Mouse (Mus musculus) midbrain, embryonic 13.5 days (tissue): ENCODE results near the gene Mettl16. TPM values are rescaled to one million over a fixed set of nuclear protein-coding genes. Genes with fewer than 3 reads are reported as not detected.
A peak's percentile ranks its signal among the peaks of the same experiment; 100 is the strongest.

ENCODE experiments used
- ATAC-seq: fragments of 200-750 bp; cut with Nextera tagmentation; 2 replicates; pipeline ENCODE4 v1.8.0; 2017; ENCODE audit warnings: mild to moderate bottlenecking, moderate TSS enrichment, moderate library complexity
- H3K27ac ChIP-seq: fragments of 300-500 bp; sonication (generic); 2 replicates; pipeline ENCODE4 v1.5.1; 2015; ENCODE audit warnings: inconsistent platforms, mild to moderate bottlenecking, moderate library complexity
- H3K27me3 ChIP-seq: fragments of 300-500 bp; sonication (generic); 2 replicates; pipeline ENCODE4 v1.6.1; 2015; ENCODE audit warnings: mild to moderate bottlenecking, inconsistent platforms
- H3K36me3 ChIP-seq: fragments of 300-500 bp; sonication (generic); 2 replicates; pipeline ENCODE4 v1.6.1; 2015; ENCODE audit warnings: mild to moderate bottlenecking, inconsistent platforms
- H3K4me1 ChIP-seq: fragments of 300-500 bp; sonication (generic); replicated peaks from 2 replicates; pipeline ENCODE4 v1.6.1; 2015; ENCODE audit warnings: inconsistent platforms
- H3K4me2 ChIP-seq: fragments of 300-500 bp; sonication (generic); replicated peaks from 2 replicates; pipeline ENCODE4 v1.6.1; 2015; ENCODE audit warnings: moderate library complexity, mild to moderate bottlenecking, inconsistent platforms
- H3K4me3 ChIP-seq: fragments of 300-500 bp; sonication (generic); replicated peaks from 2 replicates; pipeline ENCODE4 v1.5.1; 2015; ENCODE audit warnings: mild to moderate bottlenecking, inconsistent platforms
- H3K9ac ChIP-seq: fragments of 300-500 bp; sonication (generic); replicated peaks from 2 replicates; pipeline ENCODE4 v1.6.1; 2015; ENCODE audit warnings: mild to moderate bottlenecking, inconsistent platforms
- H3K9me3 ChIP-seq: fragments of 300-500 bp; sonication (generic); 2 replicates; pipeline ENCODE4 v1.6.1; 2016; ENCODE audit warnings: mild to moderate bottlenecking, inconsistent platforms
- WGBS: fragments of 180-500 bp; shearing (Covaris S2); methylation state at CpG from one replicate; pipeline ENCODE4 v1.1.7; 2015; 5-methylcytosine and 5-hydroxymethylcytosine counted together
- polyA plus RNA-seq: library from polyadenylated mRNA; unstranded; fragments of >200 nt; fragmentation: Nextera tagmentation; extraction: Ambion mirVana; gene quantifications from 2 replicates; pipeline ENCODE4 v1.2.1, GENCODE M21; 2015

The Mettl16 gene
- 55.2 and 56.4 TPM in 2 replicates for polyA plus RNA-seq

GRCm38 (mm10) chr11:74770595-74771207, at the start of gene Mettl16:
Gene Mettl16, plus strand, starts transcription at chr11:74770830.
- H3K4me3 ChIP-seq: peak within 1 kb of the TSS; percentile 78
- H3K36me3 ChIP-seq: peaks cover 22% of the 10 kb centered on the region
- peaks cover 20% of the 10 kb centered on the region for H3K4me1 ChIP-seq
- no peaks in the 10 kb centered on the region for H3K9me3 ChIP-seq
- peak within 1 kb of the TSS; percentile 76 for H3K4me2 ChIP-seq
- WGBS: under 1% methylated on average over 43 of the region's 43 CpGs
- H3K9ac ChIP-seq: peak within 1 kb of the TSS; percentile 89
- ATAC-seq: peak; percentile 98
- no peaks in the 10 kb centered on the region for H3K27me3 ChIP-seq
- peak within 1 kb of the TSS; percentile 94 for H3K27ac ChIP-seq

GRCm38 (mm10) chr11:74721141-74721540, 49.5 kb upstream of the Mettl16 start:
- H3K27ac ChIP-seq: no peak overlapping the region
- ATAC-seq: no peak
- H3K9me3 ChIP-seq: no peaks in the 10 kb centered on the region
- peak overlapping the region; percentile 41 for H3K4me2 ChIP-seq
- WGBS: 68% methylated on average over 2 of the region's 2 CpGs
- H3K9ac ChIP-seq: no peak overlapping the region
- H3K4me1 ChIP-seq: peaks cover 41% of the 10 kb centered on the region
- no peaks in the 10 kb centered on the region for H3K36me3 ChIP-seq
- H3K27me3 ChIP-seq: no peaks in the 10 kb centered on the region
- H3K4me3 ChIP-seq: peak overlapping the region; percentile 13; the same call in 1 of the 2 replicates

GRCm38 (mm10) chr11:74721971-74722370, 48.7 kb upstream of the Mettl16 start:
- Histone ChIP-seq H3K27ac (no peak overlapping the region), H3K36me3 (no peaks in the 10 kb centered on the region), H3K9ac (peak overlapping the region; percentile 60), H3K9me3 (no peaks in the 10 kb centered on the region), H3K4me1 (peaks cover 35% of the 10 kb centered on the region), H3K4me3 (peak overlapping the region; percentile 99), H3K4me2 (peak overlapping the region; percentile 86), H3K27me3 (no peaks in the 10 kb centered on the region)
- WGBS: 36% methylated on average over 3 of the region's 3 CpGs
- ATAC-seq: no peak

- ATAC-seq: peak; percentile 81
- H3K4me1 ChIP-seq: peaks cover 35% of the 10 kb centered on the region
- H3K27me3 ChIP-seq: no peaks in the 10 kb centered on the region
- H3K9me3 ChIP-seq: no peaks in the 10 kb centered on the region
- H3K4me2 ChIP-seq: peak overlapping the region; percentile 86
- WGBS: under 1% methylated on average over 43 of the region's 75 CpGs
- H3K4me3 ChIP-seq: peak overlapping the region; percentile 99
- peak overlapping the region; percentile 99 for H3K9ac ChIP-seq
- H3K27ac ChIP-seq: peak overlapping the region; percentile 100
- H3K36me3 ChIP-seq: no peaks in the 10 kb centered on the region
Measured at GRCm38 (mm10) chr11:74723357-74724234, 47.0 kb upstream of the Mettl16 start.

GRCm38 (mm10) chr11:74724235-74724791, 46.3 kb upstream of the Mettl16 start, which contains the start of gene Pafah1b1:
Gene Pafah1b1, minus strand, starts transcription at chr11:74724670.
- Histone ChIP-seq H3K9ac (peak within 1 kb of the TSS; percentile 99), H3K36me3 (no peaks in the 10 kb centered on the region), H3K4me2 (peak within 1 kb of the TSS; percentile 86), H3K9me3 (no peaks in the 10 kb centered on the region), H3K27me3 (no peaks in the 10 kb centered on the region), H3K4me1 (peaks cover 32% of the 10 kb centered on the region), H3K4me3 (peak within 1 kb of the TSS; percentile 99), H3K27ac (peak within 1 kb of the TSS; percentile 100)
- WGBS: under 1% methylated on average over 53 of the region's 56 CpGs
- ATAC-seq: peak; percentile 98

GRCm38 (mm10) chr11:74725181-74725580, 45.4 kb upstream of the Mettl16 start:
- no peaks in the 10 kb centered on the region for H3K9me3 ChIP-seq
- H3K27ac ChIP-seq: peak overlapping the region; percentile 100
- 0 out of 2 replicates have a peak overlapping the region, but pooled peaks have one; percentile 99 for H3K4me3 ChIP-seq
- peaks cover 27% of the 10 kb centered on the region for H3K4me1 ChIP-seq
- H3K9ac ChIP-seq: peak overlapping the region; percentile 99; the same call in 1 of the 2 replicates
- WGBS: 69% methylated on average over 5 of the region's 5 CpGs
- no peaks in the 10 kb centered on the region for H3K27me3 ChIP-seq
- no peaks in the 10 kb centered on the region for H3K36me3 ChIP-seq
- ATAC-seq: no peak
- peak overlapping the region; percentile 86 for H3K4me2 ChIP-seq

- H3K27ac ChIP-seq: no peak overlapping the region
- peak overlapping the region; percentile 19; the same call in 1 of the 2 replicates for H3K4me2 ChIP-seq
- H3K4me1 ChIP-seq: peaks cover 5% of the 10 kb centered on the region; the same call in 1 of the 2 replicates
- 14% methylated on average over 7 of the region's 7 CpGs for WGBS
- no peaks in the 10 kb centered on the region for H3K36me3 ChIP-seq
- 0 out of 2 replicates have a peak overlapping the region, but pooled peaks have one; percentile 19 for H3K9ac ChIP-seq
- ATAC-seq: no peak
- no peaks in the 10 kb centered on the region for H3K27me3 ChIP-seq
- no peak overlapping the region for H3K4me3 ChIP-seq
- 0 out of 2 replicates have a peak, but pooled peaks cover 3% of the 10 kb centered on the region for H3K9me3 ChIP-seq
Measured at GRCm38 (mm10) chr11:74734917-74735316, 35.7 kb upstream of the Mettl16 start.

- no peak for ATAC-seq
- no peaks in the 10 kb centered on the region for H3K36me3 ChIP-seq
- H3K4me2 ChIP-seq: no peak overlapping the region
- no peak overlapping the region; the same call in 1 of the 2 replicates for H3K9ac ChIP-seq
- no peaks in the 10 kb centered on the region for H3K27me3 ChIP-seq
- H3K9me3 ChIP-seq: 0 out of 2 replicates have a peak, but pooled peaks cover 3% of the 10 kb centered on the region
- no peak overlapping the region for H3K27ac ChIP-seq
- no peak overlapping the region for H3K4me3 ChIP-seq
- H3K4me1 ChIP-seq: peaks cover 5% of the 10 kb centered on the region; the same call in 1 of the 2 replicates
- WGBS: 64% methylated on average over 3 of the region's 3 CpGs
Measured at GRCm38 (mm10) chr11:74737861-74738260, 32.8 kb upstream of the Mettl16 start.

GRCm38 (mm10) chr11:74748022-74748421, 22.6 kb upstream of the Mettl16 start:
- H3K9me3 ChIP-seq: no peaks in the 10 kb centered on the region
- H3K27ac ChIP-seq: no peak overlapping the region
- no peak overlapping the region for H3K4me2 ChIP-seq
- ATAC-seq: no peak
- H3K4me1 ChIP-seq: peaks cover 9% of the 10 kb centered on the region
- no peak overlapping the region for H3K4me3 ChIP-seq
- no peak overlapping the region for H3K9ac ChIP-seq
- no peaks in the 10 kb centered on the region for H3K36me3 ChIP-seq
- H3K27me3 ChIP-seq: no peaks in the 10 kb centered on the region
- 76% methylated on average over 4 of the region's 4 CpGs for WGBS

GRCm38 (mm10) chr11:74749241-74749640, 21.4 kb upstream of the Mettl16 start:
- Histone ChIP-seq H3K9ac (no peak overlapping the region), H3K27ac (no peak overlapping the region), H3K4me1 (peaks cover 9% of the 10 kb centered on the region), H3K36me3 (no peaks in the 10 kb centered on the region), H3K9me3 (no peaks in the 10 kb centered on the region), H3K27me3 (no peaks in the 10 kb centered on the region), H3K4me3 (no peak overlapping the region), H3K4me2 (no peak overlapping the region)
- no peak for ATAC-seq
- 96% methylated on average over 13 of the region's 13 CpGs for WGBS

- peaks cover 9% of the 10 kb centered on the region for H3K4me1 ChIP-seq
- no peak for ATAC-seq
Measured at GRCm38 (mm10) chr11:74750662-74751351, 19.8 kb upstream of the Mettl16 start.

More at GRCm38 (mm10) chr11:74750662-74751351, 19.8 kb upstream of the Mettl16 start:
- 84% methylated on average over 7 of the region's 7 CpGs for WGBS
- Histone ChIP-seq H3K36me3 (no peaks in the 10 kb centered on the region), H3K9ac (no peak overlapping the region), H3K27me3 (no peaks in the 10 kb centered on the region), H3K4me3 (no peak overlapping the region), H3K4me2 (no peak overlapping the region), H3K9me3 (no peaks in the 10 kb centered on the region), H3K27ac (peak overlapping the region; percentile 65; the same call in 1 of the 2 replicates)
